In the genomic region with DNA sequence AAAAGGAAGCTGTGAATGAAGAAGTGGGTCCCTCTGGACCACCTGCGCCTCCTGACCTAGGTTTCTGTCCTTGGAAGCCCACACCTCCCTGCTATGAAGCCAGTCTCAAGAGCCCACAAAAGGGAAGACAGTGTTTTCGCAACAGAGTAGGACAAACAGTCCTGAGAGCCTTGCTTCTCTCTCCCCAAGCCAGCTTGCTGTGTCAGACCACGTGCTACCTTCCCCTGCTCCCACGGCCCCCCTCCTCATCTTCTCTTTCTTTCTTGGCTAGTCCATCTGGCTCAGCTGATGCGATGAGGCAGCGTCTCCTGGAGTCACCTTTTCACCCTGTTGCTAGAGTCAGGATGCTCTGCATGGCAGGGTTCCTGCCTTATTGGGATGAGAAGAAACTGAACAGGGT, we compare ENCODE assay signal across 17 mouse cellular contexts.
DNase-seq lines count a peak whose midpoint lies in the region; ATAC-seq and TF ChIP-seq lines count a peak whose summit lies in the region.
"Had no signal": no experiment of that assay in that cellular context is flagged by ENCODE, and none has a peak within 500 bp of the region (broad histone marks: within the 10 kb centered on the region; RNA-seq: fewer than 3 reads in every experiment).

No protein-coding gene starts in this region.

- no peaks in the 10 kb centered on the region for H3K36me3 ChIP-seq in lung, embryonic 14.5 days (ENCODE audit: insufficient read depth)
- H3K36me3 ChIP-seq: embryonic facial prominence, embryonic 13.5 days; liver, embryonic 12.5 days had no signal

- peak; percentile 13 for DNase-seq in embryo, embryonic 10 days (ENCODE audit: low spot score)
- no peak for DNase-seq in embryo, embryonic 9.5 days (ENCODE audit: extremely low spot score)
- DNase-seq in lung, embryonic 14.5 days: no peak
- DNase-seq in lung, postnatal 36 days: no peak
- peak; percentile 34 for DNase-seq in embryo, embryonic 10.5 days (ENCODE audit: low spot score)
- DNase-seq in MN1 (ENCODE audit: low spot score): no peak
- DNase-seq in kidney, adult 9 months: no peak
- DNase-seq: adrenal gland, postnatal 36 days; cerebellum, adult 18-20 months; heart, adult 2 months; heart, postnatal 14 days; right cerebral cortex, adult 18-20 months had no signal

- no peaks in the 10 kb centered on the region for H3K4me1 ChIP-seq in lung, embryonic 14.5 days (ENCODE audit: insufficient read depth)

- no peak overlapping the region for H3K4me2 ChIP-seq in lung, embryonic 14.5 days
- H3K4me2 ChIP-seq: embryonic facial prominence, embryonic 13.5 days; liver, embryonic 12.5 days had no signal

- no peak overlapping the region for H3K4me3 ChIP-seq in lung, embryonic 14.5 days (ENCODE audit: low read depth, low read length)
- H3K4me3 ChIP-seq: embryonic facial prominence, embryonic 13.5 days; heart, adult 2 months; left cerebral cortex, adult 2 months; liver, embryonic 12.5 days had no signal

- WGBS in lung, embryonic 14.5 days: 33% methylated on average over 6 of the region's 6 CpGs

- H3K9me3 ChIP-seq in lung, embryonic 14.5 days (ENCODE audit: low read depth, low read length): no peaks in the 10 kb centered on the region
- H3K9me3 ChIP-seq: embryonic facial prominence, embryonic 13.5 days; liver, embryonic 12.5 days had no signal

- TF ChIP-seq CTCF in lung, embryonic 14.5 days (IDR thresholded peaks at IDR 0.05; ENCODE audit: low read depth): no peak

- peak; percentile 56; the same call in 1 of the 2 replicates for ATAC-seq in lung, embryonic 14.5 days (ENCODE audit: insufficient read depth)
- ATAC-seq in megakaryocyte, adult 5-6 weeks (ENCODE audit: poor library complexity, severe bottlenecking): peak; percentile 19; the same call in 1 of the 2 replicates
- ATAC-seq: intestine, postnatal 0 days; liver, embryonic 12.5 days had no signal

- H3K27ac ChIP-seq in lung, embryonic 14.5 days (ENCODE audit: low read depth): no peak overlapping the region
- H3K27ac ChIP-seq: embryonic facial prominence, embryonic 13.5 days; heart, adult 2 months; left cerebral cortex, adult 2 months had no signal

- H3K9ac ChIP-seq in lung, embryonic 14.5 days: no peak overlapping the region
- H3K9ac ChIP-seq: embryonic facial prominence, embryonic 13.5 days; liver, embryonic 12.5 days had no signal

- H3K27me3 ChIP-seq in lung, embryonic 14.5 days (ENCODE audit: insufficient read depth, low read length): no peaks in the 10 kb centered on the region
- H3K27me3 ChIP-seq: embryonic facial prominence, embryonic 13.5 days; liver, embryonic 12.5 days had no signal

Comparison
In these comparisons a context has a peak if more than half of its experiments do, and no peak if none do; other contexts are left out.
1. DNase-seq: peak in embryo, embryonic 10 days (single experiment) and embryo, embryonic 10.5 days (single experiment); none in embryo, embryonic 9.5 days (single experiment), lung, embryonic 14.5 days (single experiment), lung, postnatal 36 days (single experiment), MN1 (single experiment) and kidney, adult 9 months (single experiment).